Mouse (Mus musculus): ENCODE data around the gene Tunar.

Tunar gene

DNA sequence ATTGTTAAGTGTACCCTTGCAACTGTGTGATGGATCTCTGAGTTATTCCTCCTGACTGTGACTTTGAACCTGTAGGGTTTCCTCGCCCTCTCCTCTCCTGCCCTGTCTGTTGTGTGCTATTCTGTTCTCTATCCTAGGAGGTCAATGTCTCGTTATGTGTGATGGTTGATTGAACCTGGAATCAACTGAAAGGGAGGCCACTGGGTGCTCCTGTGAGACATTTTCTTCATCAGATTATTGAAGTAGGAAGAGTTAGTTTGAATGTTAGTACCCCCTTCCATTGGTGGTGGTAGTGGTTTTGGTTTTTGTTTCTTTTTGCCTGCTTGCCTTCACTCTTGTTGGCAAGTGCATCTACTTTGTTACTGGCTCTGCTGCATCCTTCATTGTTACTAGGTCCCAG, at the start of gene Tunar:
Gene Tunar, plus strand, starts transcription at position 301 of the 400 bp plus-strand sequence.
- DNase-seq (ENCODE audit: low spot score), result no peak

DNA sequence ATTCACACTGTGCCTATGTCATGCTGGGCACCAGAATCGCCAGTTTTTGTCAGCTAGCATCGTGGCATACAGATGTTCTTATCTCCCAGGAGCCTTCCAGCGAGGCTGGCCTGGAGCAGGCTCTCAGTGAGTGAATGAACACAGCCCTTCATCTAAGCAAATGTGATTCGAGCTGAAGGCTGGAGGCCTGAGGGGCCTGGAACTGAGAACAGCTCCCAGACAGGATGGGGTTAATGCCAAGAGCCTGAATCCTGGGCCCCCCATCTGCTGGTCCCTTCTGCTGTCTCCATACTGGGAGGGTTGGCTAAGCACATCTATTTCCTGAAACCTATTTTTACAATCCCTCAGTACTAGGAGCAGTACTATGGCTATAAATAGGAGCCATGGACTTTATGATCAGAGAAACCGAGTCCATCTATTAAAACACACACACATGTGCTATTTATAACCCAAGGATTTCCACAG, 21.1 kb upstream of the Tunar start:
- no peak for DNase-seq (ENCODE audit: low spot score)

DNA sequence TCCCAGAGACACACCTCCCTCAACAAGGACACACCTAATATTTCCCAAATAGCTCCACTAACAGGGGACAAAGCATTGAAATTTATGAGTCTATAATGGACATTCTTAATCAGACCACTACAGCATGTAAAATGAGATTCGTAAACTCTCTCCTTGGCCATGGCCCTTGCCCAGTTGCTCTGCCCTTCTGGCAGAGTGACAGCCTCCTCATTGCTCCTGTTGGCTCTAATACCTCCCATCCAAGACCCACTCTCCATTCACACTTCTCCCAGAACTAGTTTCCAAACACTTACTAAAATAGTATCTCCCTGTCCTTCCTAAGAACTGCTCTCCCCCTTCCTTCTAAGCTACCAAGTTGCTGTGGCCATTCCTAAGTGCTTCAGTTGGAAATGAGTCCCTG, 19.3 kb upstream of the Tunar start:
- no peak for DNase-seq (ENCODE audit: low spot score)

DNA sequence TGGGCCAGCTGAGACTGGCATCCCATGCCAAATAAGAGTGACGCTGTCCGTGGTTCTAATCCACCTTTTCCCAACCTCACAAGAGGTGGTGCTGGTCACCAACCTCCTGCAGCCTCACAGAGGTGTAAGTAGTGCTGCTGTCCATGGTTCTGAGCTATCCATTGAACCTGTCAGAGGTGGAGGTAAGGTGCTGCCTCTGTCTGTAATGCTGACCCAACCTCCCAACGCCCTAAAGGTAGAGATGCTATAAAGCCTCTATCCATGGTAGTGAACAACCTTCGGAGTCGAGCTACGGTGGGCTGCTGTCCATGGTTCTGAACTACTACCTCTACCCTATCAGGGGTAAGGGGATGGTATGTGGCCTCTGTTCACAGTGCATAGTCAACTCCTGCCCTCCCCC, 11.5 kb upstream of the Tunar start:
- DNase-seq (ENCODE audit: low spot score), result peak; percentile 69

DNA sequence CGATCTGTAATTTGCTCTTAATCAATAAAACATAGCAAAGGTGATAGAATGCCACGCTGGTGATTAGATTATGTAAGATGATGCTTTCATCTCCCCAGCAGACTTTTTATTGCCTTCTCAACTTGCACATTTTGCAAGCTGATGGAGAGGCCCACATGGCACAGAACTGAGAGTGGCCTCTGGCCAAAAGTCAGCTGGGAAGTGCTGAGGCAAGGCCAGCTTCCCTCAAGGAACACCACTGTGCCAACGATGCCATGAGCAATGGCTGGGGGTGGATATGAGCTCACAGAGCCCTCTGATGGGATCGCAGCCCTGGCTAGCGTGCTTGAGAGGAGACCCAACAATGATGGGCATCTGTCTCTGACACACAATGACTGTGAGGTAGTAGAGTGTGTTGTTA, 6.6 kb upstream of the Tunar start:
- DNase-seq (ENCODE audit: low spot score), result no peak

DNA sequence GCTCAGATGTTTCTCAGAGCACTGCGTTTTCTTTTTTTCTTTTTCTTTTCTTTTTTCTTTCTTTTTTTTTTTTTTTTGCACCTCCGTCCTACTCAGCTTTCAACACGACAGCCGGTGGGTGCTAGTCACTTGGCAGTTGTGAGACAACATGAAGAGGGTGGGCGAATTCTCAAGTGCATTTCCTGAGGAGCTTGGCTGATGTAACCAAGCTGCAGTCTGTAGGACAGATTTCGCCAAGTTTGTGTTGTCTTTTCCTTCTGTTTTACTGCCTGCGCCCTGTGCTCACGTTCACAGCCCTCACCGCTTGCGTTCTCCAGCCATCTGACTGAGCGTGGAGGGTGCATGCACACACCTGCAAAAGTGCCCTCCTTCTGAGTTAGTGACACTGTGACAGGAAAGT, 5.3 kb upstream of the Tunar start:
- DNase-seq (ENCODE audit: low spot score), result no peak

DNA sequence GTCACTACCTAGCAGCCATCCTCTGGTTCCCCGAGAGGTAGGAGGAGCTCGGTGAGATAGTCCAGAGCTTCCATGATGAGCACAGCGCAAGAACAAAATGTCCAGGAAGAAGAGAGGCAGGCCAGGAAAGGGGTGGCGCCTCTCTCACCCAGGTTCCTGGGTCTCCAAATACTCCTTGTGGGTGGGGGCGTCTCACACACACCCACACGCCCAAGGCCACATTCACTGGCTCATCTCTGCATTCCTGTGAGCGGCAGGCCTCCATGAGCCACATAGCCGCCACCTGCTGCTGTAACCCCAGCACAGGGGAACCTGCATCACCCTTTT, 2.4 kb downstream of the Tunar start:
- DNase-seq (ENCODE audit: low spot score), result no peak

DNA sequence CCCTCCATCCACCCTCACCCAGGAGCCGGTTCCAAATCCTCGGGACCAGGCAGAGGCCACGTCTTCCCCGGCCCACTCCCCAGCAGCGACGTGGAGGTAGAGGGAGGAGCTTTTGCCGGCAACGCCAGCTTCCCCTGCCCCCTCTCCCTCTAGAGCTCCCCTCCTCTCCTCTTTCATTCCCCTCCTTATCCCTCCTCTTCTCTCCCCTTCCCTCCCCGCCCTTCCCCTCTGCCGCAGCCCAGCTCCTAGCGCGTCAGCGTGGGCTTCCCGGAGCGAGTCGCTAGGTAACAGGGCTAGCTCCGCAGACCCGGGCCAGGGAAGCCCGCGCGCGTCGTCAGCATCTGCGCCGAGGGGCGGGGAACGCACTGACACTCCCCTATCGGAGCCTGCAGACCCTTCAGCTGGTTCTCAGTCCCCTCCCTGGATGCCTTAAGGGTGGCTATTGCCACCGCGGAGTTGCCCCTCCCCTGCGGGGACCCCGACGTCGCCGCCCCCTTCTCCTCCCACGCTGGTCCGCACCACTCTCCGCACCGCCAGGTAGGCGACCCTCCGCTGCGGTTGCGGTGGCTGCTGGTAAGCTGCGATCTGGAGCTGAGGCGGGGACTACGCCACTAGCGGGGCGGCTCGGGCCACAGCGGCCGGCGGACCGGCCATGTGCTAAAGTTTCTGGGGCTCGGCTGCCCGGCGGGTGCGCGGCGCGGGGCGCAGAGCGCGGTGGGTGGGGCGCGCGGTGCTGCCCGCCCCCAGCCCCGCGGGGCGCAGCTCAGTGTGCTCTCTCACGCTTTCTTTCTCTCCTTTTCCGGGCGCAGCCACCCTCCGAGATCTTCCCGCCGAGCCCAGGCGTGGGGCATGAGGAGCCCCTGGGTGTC, 3.0 kb downstream of the Tunar start:
- no peak for DNase-seq (ENCODE audit: low spot score)

DNA sequence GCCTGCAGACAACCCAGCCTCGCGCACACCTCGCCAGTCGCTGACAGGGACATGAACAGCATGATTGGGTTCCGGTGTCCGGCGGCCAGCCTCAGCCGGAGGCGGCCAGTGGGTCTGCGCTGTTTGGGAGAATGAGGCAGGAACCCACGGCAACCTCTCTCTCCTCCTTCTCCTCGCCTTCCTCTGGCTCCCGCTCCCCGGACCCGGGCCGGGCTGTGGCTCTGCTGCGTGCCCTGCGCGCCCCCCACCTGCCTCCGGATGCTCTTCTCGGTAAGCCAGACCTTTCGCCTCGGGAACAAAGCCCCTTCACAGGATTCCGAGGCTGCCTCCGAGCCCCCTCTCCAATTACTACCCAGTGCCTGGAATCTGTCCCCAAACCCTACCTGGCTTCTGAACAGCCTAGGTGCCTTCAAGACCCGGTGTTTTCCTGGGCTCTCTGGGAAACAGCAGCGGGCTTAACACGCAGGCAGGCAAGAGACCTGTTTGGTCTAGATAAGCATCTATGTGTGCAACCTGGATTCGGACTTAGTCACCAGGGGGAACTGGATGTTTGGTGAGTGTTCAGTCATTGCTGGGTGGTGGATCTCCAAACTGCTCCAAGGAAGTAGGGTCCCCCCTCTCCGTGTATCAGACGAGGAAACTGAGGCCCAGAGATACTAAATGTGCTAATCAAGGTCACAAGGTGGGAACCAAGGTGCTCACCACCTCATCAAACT, 3.8 kb downstream of the Tunar start:
- DNase-seq (ENCODE audit: low spot score), result no peak

DNA sequence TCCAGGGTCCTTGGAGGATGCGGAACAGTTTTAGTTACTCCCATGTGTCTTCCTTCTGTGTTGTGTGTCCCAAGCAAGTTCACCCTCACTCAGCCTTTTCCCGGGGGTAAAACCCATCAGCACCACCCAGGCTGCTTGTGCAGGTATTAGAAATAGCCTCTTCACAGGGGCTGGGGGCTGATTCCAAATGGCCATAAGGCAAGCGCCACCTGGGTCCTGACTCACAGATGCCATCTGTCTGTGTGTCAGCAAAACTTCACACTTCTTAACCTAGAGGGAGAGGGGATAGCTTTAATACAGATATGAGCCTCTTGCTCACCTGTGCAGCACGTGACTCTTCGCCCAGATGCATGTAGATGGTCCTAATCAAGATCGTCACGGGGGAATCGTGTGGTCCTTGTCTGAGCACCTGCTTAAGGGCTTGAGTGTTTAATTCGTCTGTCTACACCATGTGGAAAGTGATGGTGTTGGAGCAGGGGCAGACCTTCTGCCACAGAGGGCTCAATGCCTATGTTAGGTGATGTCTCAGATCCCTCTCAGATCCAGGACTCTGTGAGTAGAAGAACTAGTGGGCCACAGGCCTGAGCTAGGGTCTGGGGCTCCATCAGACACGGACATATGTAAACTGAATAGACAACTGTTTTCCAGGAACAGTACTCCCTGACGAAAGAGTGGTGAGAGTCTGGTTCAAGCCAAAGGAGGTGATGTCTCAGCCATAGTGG, 4.7 kb downstream of the Tunar start:
- DNase-seq (ENCODE audit: low spot score), result no peak

DNA sequence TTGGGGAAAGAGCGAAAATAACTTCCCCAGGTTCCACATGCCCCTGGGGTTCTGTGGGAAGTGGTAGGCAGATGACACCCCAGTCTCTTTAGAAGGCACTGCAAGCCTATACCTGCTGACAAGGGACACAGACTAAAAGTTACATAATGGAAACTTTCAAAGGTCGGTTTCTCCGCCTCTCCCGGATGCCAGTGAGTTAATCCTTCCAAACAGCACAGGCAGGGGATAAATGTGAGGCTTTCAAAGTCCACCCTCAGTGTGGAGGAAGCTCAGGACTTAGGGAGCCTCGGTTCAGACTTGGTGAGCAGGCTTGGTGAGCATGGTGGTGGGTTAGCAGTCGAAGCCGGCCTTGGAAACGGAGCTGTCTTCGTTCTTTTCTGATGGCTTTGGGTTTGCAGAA, 7.9 kb downstream of the Tunar start:
- no peak for DNase-seq (ENCODE audit: low spot score)

DNA sequence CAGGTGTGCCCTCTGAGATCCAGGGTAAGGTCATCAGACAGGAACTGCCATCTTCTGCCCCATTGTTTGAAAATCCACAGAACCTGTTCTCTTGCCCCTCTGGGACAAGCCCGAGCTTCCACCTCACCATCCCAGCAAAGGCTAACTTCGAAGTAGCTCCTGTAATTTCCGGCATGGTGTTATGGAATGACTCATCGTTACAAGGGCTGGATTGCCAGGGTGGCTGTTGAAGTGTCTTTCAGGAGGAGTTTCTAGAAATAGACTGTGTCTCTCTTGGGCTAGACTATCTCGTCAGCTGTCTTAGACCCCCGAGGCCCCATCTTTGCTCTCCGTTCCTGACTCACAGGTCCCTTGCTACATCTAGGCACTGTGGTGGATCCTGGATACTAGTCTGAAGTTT, 10.8 kb downstream of the Tunar start:
- DNase-seq (ENCODE audit: low spot score), result no peak

DNA sequence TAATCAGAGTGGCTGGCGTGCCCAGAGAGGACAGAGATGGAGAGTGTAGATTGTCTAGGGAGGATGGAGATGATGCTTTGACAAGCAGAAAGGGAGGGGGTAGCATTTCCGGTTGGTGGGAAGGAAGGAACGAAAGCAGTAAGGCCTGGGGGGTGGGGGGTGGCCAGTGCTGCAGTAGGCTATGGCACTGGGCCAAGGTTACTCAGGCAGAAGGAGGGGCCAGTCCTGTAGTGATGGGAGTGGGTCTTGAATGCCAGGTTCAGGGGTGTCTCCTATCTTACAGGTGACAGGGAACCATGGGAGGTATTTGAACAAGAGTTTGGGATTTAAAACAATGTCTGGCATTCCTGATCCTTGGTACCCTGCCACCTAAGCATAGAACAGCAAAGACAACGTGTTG, 13.2 kb downstream of the Tunar start:
- no peak for DNase-seq (ENCODE audit: low spot score)

DNA sequence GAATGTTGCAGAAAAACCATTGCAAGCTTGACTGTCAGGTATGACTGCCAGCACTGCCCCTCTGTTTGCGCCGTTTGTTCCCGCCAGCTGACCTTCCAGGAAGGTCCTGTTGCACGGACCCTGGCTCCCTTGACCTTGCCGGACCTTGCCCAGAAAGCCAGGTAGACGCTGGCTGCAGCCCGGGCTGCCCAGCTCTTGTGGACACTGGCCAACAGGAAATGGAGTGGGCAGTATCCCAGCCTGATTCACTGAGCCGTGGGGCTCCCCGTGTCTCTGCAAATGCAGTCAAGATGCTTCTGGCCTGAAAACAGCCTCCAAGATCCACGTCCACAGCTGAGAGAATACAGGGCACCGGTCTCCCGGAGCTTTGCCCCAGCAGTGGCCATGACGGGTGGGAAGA, 13.6 kb downstream of the Tunar start:
- no peak for DNase-seq (ENCODE audit: low spot score)

DNA sequence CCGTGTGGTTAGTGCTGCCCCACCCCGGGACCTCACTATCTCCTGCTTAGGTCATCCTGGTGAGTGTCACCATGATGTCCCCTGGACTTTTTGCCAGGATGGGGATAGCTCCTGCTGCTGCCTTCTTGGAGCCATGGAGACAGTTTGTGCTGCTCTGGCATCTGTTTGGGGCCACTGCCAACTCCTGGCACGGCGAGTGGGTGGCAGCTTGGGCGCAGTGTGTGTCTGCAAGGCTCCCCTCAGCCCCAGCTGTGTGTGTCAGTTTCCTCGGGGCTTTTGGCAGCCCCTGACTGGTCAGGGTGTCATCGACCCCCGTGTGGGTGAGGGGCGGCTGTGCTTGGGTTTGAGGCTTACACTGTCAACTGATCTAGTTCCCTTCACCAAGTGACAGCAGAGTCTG, 20.6 kb downstream of the Tunar start:
- DNase-seq (ENCODE audit: low spot score), result no peak

DNA sequence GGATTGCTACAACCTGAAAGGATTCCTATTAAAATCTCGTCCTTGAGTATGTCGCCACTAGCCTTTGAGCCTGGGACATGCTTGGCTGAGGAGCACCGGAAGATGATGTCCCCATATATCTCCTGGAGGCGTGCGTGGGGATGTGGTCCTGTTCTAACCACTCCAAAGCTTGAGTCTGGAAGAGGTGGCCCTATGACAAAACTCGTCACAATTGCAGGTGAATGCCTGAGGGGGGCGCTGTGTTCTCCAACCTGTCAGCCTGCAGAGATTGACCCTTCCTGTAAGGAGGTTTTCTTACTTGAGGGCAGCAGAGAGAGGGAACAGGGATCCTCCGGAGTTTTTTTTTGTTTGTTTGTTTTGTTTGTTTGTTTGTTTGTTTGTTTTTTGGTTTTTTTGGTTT, 21.1 kb downstream of the Tunar start:
- no peak for DNase-seq (ENCODE audit: low spot score)

DNA sequence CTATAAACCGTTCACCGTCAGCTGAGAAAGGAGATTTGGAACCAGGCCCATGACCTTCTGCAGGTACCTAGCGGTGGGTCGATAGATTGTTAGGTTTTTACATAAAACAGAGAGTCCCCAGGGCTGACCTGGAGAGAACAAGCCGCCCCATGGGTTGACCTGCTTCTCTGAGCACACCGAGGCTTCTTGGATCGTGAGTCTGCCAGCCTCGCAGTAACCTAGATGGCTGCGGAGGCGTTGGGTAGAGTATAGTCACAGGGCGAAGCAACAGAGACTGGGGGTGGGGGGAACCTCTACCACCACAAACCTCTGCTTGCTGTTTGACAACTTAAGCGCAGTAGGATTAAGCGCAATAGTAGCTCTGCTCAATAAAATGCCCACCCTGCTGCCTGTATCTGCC, 23.1 kb downstream of the Tunar start:
- no peak for DNase-seq (ENCODE audit: low spot score)

DNA sequence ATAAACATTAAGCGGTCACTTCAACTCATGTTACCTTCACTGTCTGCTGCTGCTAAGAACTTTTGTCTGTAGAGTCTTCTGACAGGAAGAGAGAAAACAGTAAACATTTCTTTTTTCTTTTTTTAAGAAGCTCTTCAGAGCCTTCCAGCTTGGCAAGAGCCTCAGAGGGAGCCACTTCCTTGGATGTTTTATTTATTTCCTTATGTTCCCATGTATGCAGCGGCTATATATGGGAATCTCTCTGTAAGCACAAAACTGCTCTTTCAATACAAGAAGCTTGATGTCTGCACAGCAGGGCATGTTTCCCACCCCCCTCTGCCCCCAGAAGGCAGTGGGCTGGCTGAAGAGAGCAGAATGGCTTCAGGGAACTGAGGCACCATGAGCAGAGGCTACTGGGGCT, 30.0 kb downstream of the Tunar start:
- DNase-seq (ENCODE audit: low spot score), result no peak

DNA sequence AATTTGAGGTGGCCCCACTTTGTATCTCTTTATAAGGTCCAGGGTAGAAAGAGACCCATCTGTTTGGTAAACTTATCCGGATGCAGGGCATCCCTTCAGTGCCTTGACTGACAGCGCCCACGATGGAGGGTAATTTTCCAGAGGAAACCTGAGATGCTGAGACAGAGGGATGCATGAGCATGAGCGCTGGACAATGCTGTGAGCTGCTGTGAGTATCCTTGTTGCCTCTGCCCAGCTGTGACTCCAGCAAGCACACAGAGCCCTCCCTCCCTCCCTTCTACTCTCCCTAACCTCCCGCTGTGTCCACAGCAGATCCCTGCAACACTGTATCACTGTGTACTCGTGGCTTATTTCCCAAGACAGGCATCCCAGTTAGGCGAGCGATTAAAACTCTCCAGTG, 40.9 kb downstream of the Tunar start:
- DNase-seq (ENCODE audit: low spot score), result no peak

DNA sequence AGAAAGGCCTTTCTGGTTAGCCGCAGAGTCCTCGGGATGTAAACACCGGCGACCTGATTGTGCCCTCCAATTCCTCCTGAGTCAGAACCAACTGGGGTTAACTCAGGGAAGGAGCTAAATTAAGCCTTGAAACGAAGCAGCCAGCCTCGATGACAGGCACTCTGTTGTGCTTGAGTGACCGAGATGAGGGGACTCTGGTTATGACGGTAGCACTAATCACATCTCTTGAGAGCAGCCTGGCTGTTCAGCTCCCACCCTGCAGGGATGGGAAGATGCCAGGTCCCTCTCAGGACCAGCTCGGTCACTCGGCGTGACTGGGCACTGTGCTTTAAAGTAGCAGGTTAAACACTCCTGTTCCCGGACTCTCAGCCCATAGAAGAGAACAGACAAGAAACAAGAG, 43.3 kb downstream of the Tunar start:
- DNase-seq (ENCODE audit: low spot score), result no peak

DNA sequence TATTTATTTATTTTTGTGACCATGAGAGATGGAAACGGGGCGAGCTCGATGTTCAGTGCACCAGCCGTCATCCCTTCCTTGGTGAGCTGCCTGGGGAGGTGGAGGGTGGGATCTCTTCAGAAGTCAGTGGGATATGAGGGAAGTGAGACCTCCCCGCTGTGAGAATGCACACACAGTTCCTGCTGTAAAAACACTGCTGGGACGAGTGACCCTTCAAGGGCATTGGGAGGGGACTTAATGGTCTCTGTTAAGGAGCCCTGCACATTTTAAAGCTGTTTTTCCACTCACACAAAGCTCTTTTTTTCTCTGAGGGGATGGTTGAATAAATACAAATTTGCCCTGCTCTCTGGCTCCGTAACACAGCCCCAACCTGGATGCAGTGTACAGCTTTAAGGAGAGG, 49.1 kb downstream of the Tunar start:
- DNase-seq (ENCODE audit: low spot score), result no peak

DNA sequence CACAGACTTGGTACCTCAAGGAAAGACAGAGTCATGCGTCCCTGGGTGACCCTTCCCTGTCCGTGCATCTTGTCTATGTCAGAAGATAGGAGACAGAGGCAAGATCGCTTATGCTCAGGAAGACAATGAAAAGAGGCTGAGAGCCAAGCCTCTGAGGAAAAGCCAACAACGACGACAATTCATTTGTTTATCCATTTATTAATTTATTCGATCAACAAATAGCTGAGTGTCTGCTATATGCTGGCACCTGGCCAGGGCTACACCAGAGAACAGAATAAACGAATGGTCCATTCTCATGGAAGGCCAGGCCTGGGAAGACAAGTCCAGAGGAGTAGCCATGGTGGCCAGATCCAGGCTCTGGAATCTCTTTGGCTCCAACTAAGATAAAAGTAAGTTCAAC, 61.0 kb downstream of the Tunar start:
- no peak for DNase-seq (ENCODE audit: low spot score)

DNA sequence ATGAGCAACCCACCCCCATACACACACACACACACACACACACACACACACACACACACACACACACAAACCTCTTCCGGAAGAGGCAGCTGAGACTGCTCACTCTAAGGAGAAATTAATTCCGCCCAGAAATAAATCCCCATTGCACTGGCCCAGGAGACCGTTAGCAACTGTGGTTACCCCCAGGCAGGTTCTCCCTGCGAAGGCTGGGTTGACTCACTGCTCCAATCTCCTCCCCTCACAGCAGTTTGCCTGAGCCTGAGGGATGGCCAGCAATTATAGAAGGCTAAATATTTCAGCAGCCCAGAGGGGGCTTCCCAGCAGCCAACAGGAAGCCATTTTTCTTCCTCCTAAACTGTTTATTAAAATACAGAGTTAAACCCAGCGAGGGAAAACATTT, 64.5 kb downstream of the Tunar start:
- no peak for DNase-seq (ENCODE audit: low spot score)
